ENCODE assay signal across 8 mouse cellular contexts in genomic region chr11:106659598-106660295, GRCm38 (mm10). TPM values are rescaled to one million over a fixed set of nuclear protein-coding genes. Genes with fewer than 3 reads are reported as not detected.
DNase-seq lines count a peak whose midpoint lies in the region; ATAC-seq and TF ChIP-seq lines count a peak whose summit lies in the region.

No protein-coding gene starts in this region.

- no peaks in the 10 kb centered on the region for H3K27me3 ChIP-seq in heart, embryonic 12.5 days (replicated peaks)
- H3K27me3 ChIP-seq in kidney, embryonic 16.5 days (ENCODE audit: insufficient read depth, low read length) = no peaks in the 10 kb centered on the region

- H3K36me3 ChIP-seq in heart, embryonic 12.5 days = no peaks in the 10 kb centered on the region
- no peaks in the 10 kb centered on the region for H3K36me3 ChIP-seq in kidney, embryonic 16.5 days (ENCODE audit: insufficient read depth, low read length)

- H3K4me2 ChIP-seq in heart, embryonic 12.5 days = 0 out of 2 replicates have a peak overlapping the region, but pooled peaks have one; percentile 2
- H3K4me2 ChIP-seq in kidney, embryonic 16.5 days (replicated peaks; ENCODE audit: low read depth, low read length) = peak overlapping the region; percentile 22; the same call in 1 of the 2 replicates

- peak overlapping the region; percentile 93 for H3K27ac ChIP-seq in cortical plate, adult 2 months (ENCODE audit: insufficient read depth, low read length)
- peak overlapping the region; percentile 93 for H3K27ac ChIP-seq in heart, embryonic 12.5 days (ENCODE audit: poor library complexity, severe bottlenecking)
- H3K27ac ChIP-seq in kidney, embryonic 16.5 days (ENCODE audit: low read length) = peak overlapping the region; percentile 96

- peak; percentile 50 for DNase-seq in embryo, embryonic 10 days (ENCODE audit: low spot score)
- DNase-seq in embryo, embryonic 9.5 days (ENCODE audit: extremely low spot score) = no peak
- DNase-seq in lung, postnatal 4 days = peak; percentile 75 to 77
- DNase-seq in left cerebral cortex, adult 9 months (ENCODE audit: low spot score in 2 of 2) = no peak

- H3K4me1 ChIP-seq in cortical plate, adult 2 months (ENCODE audit: control insufficient read depth, insufficient read depth, low read length) = peaks cover 2% of the 10 kb centered on the region; the same call in 1 of the 2 replicates
- H3K4me1 ChIP-seq in heart, embryonic 12.5 days (replicated peaks) = peaks cover 47% of the 10 kb centered on the region
- peaks cover 36% of the 10 kb centered on the region for H3K4me1 ChIP-seq in kidney, embryonic 16.5 days (ENCODE audit: insufficient read depth, low read length)

- 43% methylated on average over 15 of the region's 15 CpGs for WGBS in heart, embryonic 12.5 days
- 38% methylated on average over 15 of the region's 15 CpGs for WGBS in kidney, embryonic 16.5 days

- ATAC-seq in heart, embryonic 12.5 days (ENCODE audit: insufficient number of reproducible peaks, low FRiP score) = peak; percentile 13; the same call in 1 of the 2 replicates
- ATAC-seq in kidney, embryonic 16.5 days (ENCODE audit: low FRiP score, low TSS enrichment) = 0 out of 2 replicates have a peak, but pooled peaks have one; percentile 33
- ATAC-seq in activated CD4-positive, CD25-positive, alpha-beta regulatory T cell, adult 4 months = no peak

- TF ChIP-seq POLR2A in cortical plate, adult 2 months (IDR thresholded peaks at IDR 0.05; ENCODE audit: extremely low read depth, insufficient read depth, low read length) = no peak

- no peak overlapping the region for H3K9ac ChIP-seq in heart, embryonic 12.5 days
- peak overlapping the region; percentile 52 for H3K9ac ChIP-seq in kidney, embryonic 16.5 days (replicated peaks; ENCODE audit: low read length)

- TF ChIP-seq CTCF in cortical plate, adult 2 months (IDR thresholded peaks at IDR 0.05; ENCODE audit: extremely low read depth, insufficient read depth, low read length) = no peak

- no peak overlapping the region for H3K4me3 ChIP-seq in cortical plate, adult 2 months (ENCODE audit: insufficient read depth, low read length)
- no peak overlapping the region for H3K4me3 ChIP-seq in heart, embryonic 12.5 days
- H3K4me3 ChIP-seq in kidney, embryonic 16.5 days (ENCODE audit: low read length) = no peak overlapping the region

- no peaks in the 10 kb centered on the region for H3K9me3 ChIP-seq in heart, embryonic 12.5 days (replicated peaks)
- H3K9me3 ChIP-seq in kidney, embryonic 16.5 days (ENCODE audit: low read length) = no peaks in the 10 kb centered on the region

RNA-seq across cellular contexts. Expression of gene Tex2, which starts 46.5 kb away (rescaled TPM):
- polyA plus RNA-seq in cortical plate, adult 2 months (2012; rRNA removed) = 57.3 and 58.2 TPM in 2 replicates
- polyA plus RNA-seq in heart, embryonic 12.5 days (2016; fragmentation: Nextera tagmentation; extraction: Ambion mirVana) = 19.8 and 20.2 TPM in 2 replicates
- polyA plus RNA-seq in kidney, embryonic 16.5 days (2015; fragmentation: Nextera tagmentation; extraction: Ambion mirVana) = 9.6 and 10.3 TPM in 2 replicates
- 10 to 100 TPM; 25.6 to 32.9 TPM for polyA plus RNA-seq in activated CD4-positive, CD25-positive, alpha-beta regulatory T cell, adult 4 months (2017; shearing (Covaris generic))

Comparison
In these comparisons a context has a peak if more than half of its experiments do, and no peak if none do; other contexts are left out.
1. DNase-seq: peak in embryo, embryonic 10 days (single experiment) and lung, postnatal 4 days (2 of 2); none in embryo, embryonic 9.5 days (single experiment) and left cerebral cortex, adult 9 months (0 of 2).
2. Peak in every context shown above with its lines, with median percentiles within 50 percentile points of each other: H3K27ac ChIP-seq.